Mouse (Mus musculus) heart, adult 18-20 months (tissue): Measurements from ENCODE around the gene Trir. TPM values are rescaled to one million over a fixed set of nuclear protein-coding genes. Genes with fewer than 3 reads are reported as not detected.
A peak's percentile ranks its signal among the peaks of the same experiment; 100 is the strongest.

Experiments
- DNase-seq, 2 experiments: peaks; one replicate each; pipeline ENCODE4 v3.0.0; 2021 to 2022; ENCODE audit warnings: mixed read lengths in 1 of 2
- total RNA-seq, 2 experiments: library from RNA; stranded (reverse); gene quantifications; 2 replicates each; pipeline ENCODE4 v1.2.3; 2021

The Trir gene
- total RNA-seq, 2 experiments from 2014 or later: 84.5 to 87.7 TPM

- peak in 1 of 2 experiments; percentile 57 for DNase-seq
These were observed 9.2 kb downstream of the Trir start for GRCm38 (mm10) chr8:85035728-85036310.

- DNase-seq: no peak
These were observed 9.7 kb downstream of the Trir start for GRCm38 (mm10) chr8:85036381-85036717.

GRCm38 (mm10) chr8:85036718-85037365 lies 10.2 kb downstream of the Trir start, which contains the start of gene Tnpo2:
Tnpo2 (plus strand) TSS chr8:85036915.
- DNase-seq: peak; percentile 94 to 96

GRCm38 (mm10) chr8:85037366-85037680 lies 10.7 kb downstream of the Trir start:
- no peak for DNase-seq

GRCm38 (mm10) chr8:85037681-85038531 lies 11.3 kb downstream of the Trir start:
- peak; percentile 50 to 64 for DNase-seq

GRCm38 (mm10) chr8:85043619-85044018 lies 17.0 kb downstream of the Trir start:
- DNase-seq: no peak

- no peak for DNase-seq
These were observed 30.7 kb downstream of the Trir start for GRCm38 (mm10) chr8:85057367-85057766.

GRCm38 (mm10) chr8:85059879-85060616 lies 33.4 kb downstream of the Trir start, which contains the start of gene Fbxw9:
Fbxw9 (plus strand) TSS chr8:85060055.
- DNase-seq: peak; percentile 91 to 95

- DNase-seq: no peak
These were observed 36.0 kb downstream of the Trir start for GRCm38 (mm10) chr8:85062603-85063002.

- DNase-seq: no peak
These were observed 38.6 kb downstream of the Trir start for GRCm38 (mm10) chr8:85065213-85065612.

GRCm38 (mm10) chr8:85067155-85067554 lies 40.5 kb downstream of the Trir start:
- no peak for DNase-seq

- no peak for DNase-seq
These were observed 41.4 kb downstream of the Trir start, which contains the start of gene Gm5741 for GRCm38 (mm10) chr8:85067982-85068381. Gm5741 (minus strand) TSS chr8:85067982.

GRCm38 (mm10) chr8:85071041-85071440 lies 44.4 kb downstream of the Trir start:
- DNase-seq: no peak

GRCm38 (mm10) chr8:85071514-85072281 lies 45.1 kb downstream of the Trir start, which contains the start of gene Dhps:
Dhps (plus strand) TSS chr8:85071757.
- peak; percentile 94 for DNase-seq

- DNase-seq: no peak
These were observed 45.8 kb downstream of the Trir start for GRCm38 (mm10) chr8:85072364-85072929.

- DNase-seq: no peak
These were observed 46.5 kb downstream of the Trir start for GRCm38 (mm10) chr8:85073041-85073612.

- DNase-seq: no peak
These were observed 47.5 kb downstream of the Trir start for GRCm38 (mm10) chr8:85074167-85074566.

- DNase-seq: no peak
These were observed 48.0 kb downstream of the Trir start for GRCm38 (mm10) chr8:85074617-85075016.

GRCm38 (mm10) chr8:85076001-85076400 lies 49.4 kb downstream of the Trir start:
- peak; percentile 31 to 63 for DNase-seq

GRCm38 (mm10) chr8:85076993-85077392 lies 50.4 kb downstream of the Trir start:
- peak; percentile 82 to 85 for DNase-seq
